Mouse (Mus musculus) neural tube, embryonic 12.5 days (tissue): ENCODE results near the gene Sec31a. TPM values are rescaled to one million over a fixed set of nuclear protein-coding genes. Genes with fewer than 3 reads are reported as not detected.
"Not testable (repeated sequence)": the region's sequence is repeated elsewhere in the genome, so short reads cannot be mapped to it uniquely, and the experiment has no call there.

Experiments used
- ATAC-seq: fragments of 200-750 bp; cut with Nextera tagmentation; 2 replicates; pipeline ENCODE4 v1.8.0; 2017; ENCODE audit warnings: low read depth, mild to moderate bottlenecking, moderate TSS enrichment, moderate library complexity; ENCODE audit not compliant: low FRiP score
- H3K27ac ChIP-seq: fragments of 300-500 bp; sonication (generic); 2 replicates; pipeline ENCODE4 v1.5.1; 2016
- H3K27me3 ChIP-seq: fragments of 300-500 bp; sonication (generic); replicated peaks from 2 replicates; pipeline ENCODE4 v1.6.1; 2016; ENCODE audit warnings: mild to moderate bottlenecking
- H3K36me3 ChIP-seq: fragments of 300-500 bp; sonication (generic); 2 replicates; pipeline ENCODE4 v1.6.1; 2016; ENCODE audit warnings: mild to moderate bottlenecking
- H3K4me1 ChIP-seq: fragments of 300-500 bp; sonication (generic); 2 replicates; pipeline ENCODE4 v1.6.1; 2016
- H3K4me2 ChIP-seq: fragments of 300-500 bp; sonication (generic); replicated peaks from 2 replicates; pipeline ENCODE4 v1.6.1; 2016; ENCODE audit warnings: mild to moderate bottlenecking
- H3K4me3 ChIP-seq: fragments of 300-500 bp; sonication (generic); 2 replicates; pipeline ENCODE4 v1.5.1; 2016
- H3K9ac ChIP-seq: fragments of 300-500 bp; sonication (generic); 2 replicates; pipeline ENCODE4 v1.6.1; 2016; ENCODE audit warnings: mild to moderate bottlenecking
- H3K9me3 ChIP-seq: fragments of 300-500 bp; sonication (generic); 2 replicates; pipeline ENCODE4 v1.6.1; 2016; ENCODE audit warnings: mild to moderate bottlenecking
- WGBS: fragments of 180-500 bp; shearing (Covaris S2); methylation state at CpG from one replicate; pipeline ENCODE4 v1.1.7; 2016; 5-methylcytosine and 5-hydroxymethylcytosine counted together
- polyA plus RNA-seq: library from polyadenylated mRNA; unstranded; fragments of >200 nt; fragmentation: Nextera tagmentation; extraction: Ambion mirVana; gene quantifications from 2 replicates; pipeline ENCODE4 v1.2.1, GENCODE M21; 2016

Gene Sec31a
- polyA plus RNA-seq, 1 experiment from 2014 or later = 112 TPM

DNA sequence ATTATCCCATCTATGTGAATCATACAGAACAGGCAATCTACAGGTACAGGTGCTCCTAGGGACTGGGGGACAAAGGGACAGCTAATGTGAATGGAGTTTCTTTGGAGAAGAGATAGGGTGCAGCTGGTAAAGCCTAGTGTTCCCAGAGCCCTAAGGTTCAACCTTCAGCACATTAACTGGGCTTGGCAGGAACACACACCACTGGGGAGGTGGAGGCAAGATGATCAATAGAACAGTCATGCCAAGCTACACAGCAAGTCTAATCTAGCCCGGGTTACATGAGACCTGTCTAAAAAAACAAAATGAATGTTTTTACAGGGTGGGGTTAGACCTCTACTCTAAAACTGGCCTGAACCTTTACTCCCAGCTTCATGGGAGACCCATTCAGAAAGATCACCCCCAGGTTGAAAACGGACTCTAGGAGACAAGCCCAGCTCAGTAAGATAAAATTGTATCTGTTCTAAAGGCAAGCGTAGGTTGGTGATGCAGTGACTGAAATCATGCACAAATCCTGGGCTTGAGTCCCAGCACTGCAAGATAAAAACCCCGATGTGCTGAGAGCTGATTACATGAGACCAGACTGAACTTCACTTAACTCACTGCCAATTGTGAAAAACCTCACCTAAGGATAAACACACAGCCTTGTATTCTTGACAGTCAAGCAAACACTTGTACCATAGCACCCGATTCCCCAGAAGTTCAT is 12.1 kb upstream of the Sec31a start:
- Histone ChIP-seq H3K4me1 (peaks cover 53% of the 10 kb centered on the region), H3K9me3 (no peaks in the 10 kb centered on the region), H3K27me3 (no peaks in the 10 kb centered on the region), H3K4me2 (peak overlapping the region; percentile 95), H3K4me3 (peak overlapping the region; percentile 76), H3K27ac (no peak overlapping the region), H3K36me3 (peaks cover 43% of the 10 kb centered on the region), H3K9ac (peak overlapping the region; percentile 89)
- no peak for ATAC-seq
- 20% methylated on average over 5 of the region's 5 CpGs for WGBS

DNA sequence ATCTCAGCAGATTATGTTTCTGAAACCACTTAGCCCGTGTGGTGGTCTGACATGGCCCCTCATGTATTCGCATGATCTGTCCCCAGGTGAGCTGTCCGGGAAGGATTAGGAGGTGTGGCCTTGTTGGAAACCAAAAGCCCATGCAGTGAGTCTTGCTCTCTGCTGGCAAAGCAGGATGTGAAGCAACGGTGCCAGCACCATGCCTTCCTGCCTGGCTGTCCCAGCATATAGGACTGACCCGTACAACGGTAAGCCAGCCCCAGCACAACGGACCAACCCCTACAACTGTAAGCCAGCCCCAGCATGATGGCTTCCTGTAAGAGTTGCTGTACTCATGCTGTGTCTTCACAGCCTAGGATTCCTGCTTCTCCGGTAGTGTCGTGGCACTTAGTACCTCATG is 11.2 kb upstream of the Sec31a start:
- peak overlapping the region; percentile 89 for H3K9ac ChIP-seq
- peak overlapping the region; percentile 76 for H3K4me3 ChIP-seq
- ATAC-seq = no peak
- 68% methylated on average over 9 of the region's 9 CpGs for WGBS
- H3K9me3 ChIP-seq = no peaks in the 10 kb centered on the region
- peaks cover 52% of the 10 kb centered on the region for H3K36me3 ChIP-seq
- no peak overlapping the region for H3K27ac ChIP-seq
- no peaks in the 10 kb centered on the region for H3K27me3 ChIP-seq
- H3K4me1 ChIP-seq = peaks cover 54% of the 10 kb centered on the region
- H3K4me2 ChIP-seq = peak overlapping the region; percentile 95

DNA sequence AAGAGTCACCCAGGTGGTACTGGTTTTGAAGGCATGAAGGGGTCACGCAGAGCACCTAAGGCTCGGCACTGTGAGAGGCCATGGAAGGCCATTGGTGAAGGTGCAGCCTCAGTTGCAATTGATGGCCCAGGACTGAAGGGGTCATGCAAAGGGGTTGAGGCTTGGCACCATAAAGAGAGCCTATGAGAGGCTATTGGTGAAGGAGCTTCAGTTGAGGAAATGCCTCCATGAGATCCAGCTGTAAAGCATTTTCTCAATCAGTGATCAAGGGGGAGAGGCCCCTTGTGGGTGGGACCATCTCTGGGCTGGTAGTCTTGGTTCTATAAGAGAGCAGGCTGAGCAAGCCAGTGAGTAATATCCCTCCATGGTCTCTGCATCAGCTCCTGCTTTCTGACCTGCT is 9.8 kb upstream of the Sec31a start:
- not testable (repeated sequence) for H3K4me3 ChIP-seq, H3K9me3 ChIP-seq, H3K4me2 ChIP-seq, ATAC-seq, H3K27ac ChIP-seq, H3K9ac ChIP-seq, H3K27me3 ChIP-seq
- WGBS = 90% methylated on average over 2 of the region's 2 CpGs
- peaks cover 65% of the 10 kb centered on the region for H3K36me3 ChIP-seq
- H3K4me1 ChIP-seq = peaks cover 52% of the 10 kb centered on the region

DNA sequence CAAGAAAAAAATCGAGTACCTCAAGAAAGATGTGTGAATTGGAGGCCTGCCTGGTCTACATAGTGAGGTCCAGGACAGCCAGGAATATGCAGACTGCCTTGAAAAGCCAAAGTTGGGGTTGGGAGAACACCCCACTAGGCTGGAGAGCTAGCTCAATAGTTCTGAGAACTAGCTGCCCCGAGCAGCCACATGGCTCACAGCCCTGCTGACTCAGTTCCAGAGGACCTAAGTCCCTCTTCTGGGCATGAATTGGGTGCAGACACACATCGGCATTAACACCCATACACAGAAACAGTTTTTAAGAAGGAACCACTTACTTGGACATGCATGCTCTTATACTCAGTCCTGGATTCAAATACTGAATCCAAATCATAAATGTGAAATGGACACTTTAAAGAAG is 8.2 kb upstream of the Sec31a start:
- ATAC-seq = no peak
- Histone ChIP-seq H3K4me2 (peak overlapping the region; percentile 15), H3K27ac (no peak overlapping the region), H3K27me3 (no peaks in the 10 kb centered on the region), H3K36me3 (peaks cover 79% of the 10 kb centered on the region), H3K4me3 (no peak overlapping the region), H3K9ac (no peak overlapping the region), H3K9me3 (no peaks in the 10 kb centered on the region), H3K4me1 (peaks cover 43% of the 10 kb centered on the region)
- WGBS = 91% methylated on average over 3 of the region's 3 CpGs

DNA sequence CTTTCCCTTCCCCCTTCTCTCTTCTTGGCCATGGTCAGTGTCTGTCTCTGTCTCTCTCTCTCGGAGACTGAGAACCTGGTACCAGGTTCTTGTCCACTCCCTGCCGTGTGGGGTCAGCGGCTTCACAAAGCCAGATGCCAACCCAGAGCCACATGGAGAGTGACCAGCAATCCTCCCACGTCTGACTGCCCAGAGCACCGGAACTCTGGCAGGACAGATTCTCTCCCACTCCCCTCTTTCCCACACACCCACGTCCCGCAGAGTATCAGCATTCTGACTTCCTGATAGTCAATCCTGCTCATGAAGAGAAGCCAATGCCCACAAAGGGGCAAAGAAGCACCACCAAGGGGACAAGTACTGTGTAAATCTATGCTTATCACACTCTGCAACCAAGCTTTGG is 7.6 kb upstream of the Sec31a start:
- ATAC-seq = no peak
- no peaks in the 10 kb centered on the region for H3K9me3 ChIP-seq
- H3K4me1 ChIP-seq = peaks cover 43% of the 10 kb centered on the region
- peaks cover 85% of the 10 kb centered on the region for H3K36me3 ChIP-seq
- no peak overlapping the region for H3K4me3 ChIP-seq
- no peak overlapping the region for H3K27ac ChIP-seq
- H3K4me2 ChIP-seq = peak overlapping the region; percentile 18; the same call in 1 of the 2 replicates
- H3K9ac ChIP-seq = no peak overlapping the region
- no peaks in the 10 kb centered on the region for H3K27me3 ChIP-seq
- WGBS = 82% methylated on average over 7 of the region's 7 CpGs

DNA sequence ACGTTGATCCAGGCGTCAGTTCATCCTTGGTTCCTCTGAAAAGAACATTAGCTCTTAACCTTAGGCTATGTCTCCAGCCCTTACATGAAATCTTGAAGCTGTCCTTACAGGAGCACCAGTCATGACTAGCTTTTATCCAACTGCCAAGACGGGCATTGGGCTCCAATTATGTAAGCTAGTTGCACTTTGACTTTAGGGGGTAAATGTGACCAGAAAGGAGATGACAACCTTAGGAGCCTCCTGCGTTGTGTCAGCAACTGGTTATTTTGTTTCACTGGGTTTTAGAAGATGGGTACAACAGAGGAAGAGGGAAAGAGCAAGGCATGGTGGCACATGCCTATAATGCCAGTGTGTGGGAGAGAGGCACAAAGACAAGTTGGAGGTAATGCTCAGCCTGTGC is 2.8 kb upstream of the Sec31a start:
- Histone ChIP-seq H3K27ac (0 out of 2 replicates have a peak overlapping the region, but pooled peaks have one; percentile 5), H3K9ac (no peak overlapping the region), H3K36me3 (peaks cover 57% of the 10 kb centered on the region), H3K4me3 (no peak overlapping the region), H3K4me2 (no peak overlapping the region), H3K4me1 (peaks cover 18% of the 10 kb centered on the region), H3K9me3 (no peaks in the 10 kb centered on the region), H3K27me3 (no peaks in the 10 kb centered on the region)
- ATAC-seq = no peak
- 76% methylated on average over 4 of the region's 4 CpGs for WGBS

DNA sequence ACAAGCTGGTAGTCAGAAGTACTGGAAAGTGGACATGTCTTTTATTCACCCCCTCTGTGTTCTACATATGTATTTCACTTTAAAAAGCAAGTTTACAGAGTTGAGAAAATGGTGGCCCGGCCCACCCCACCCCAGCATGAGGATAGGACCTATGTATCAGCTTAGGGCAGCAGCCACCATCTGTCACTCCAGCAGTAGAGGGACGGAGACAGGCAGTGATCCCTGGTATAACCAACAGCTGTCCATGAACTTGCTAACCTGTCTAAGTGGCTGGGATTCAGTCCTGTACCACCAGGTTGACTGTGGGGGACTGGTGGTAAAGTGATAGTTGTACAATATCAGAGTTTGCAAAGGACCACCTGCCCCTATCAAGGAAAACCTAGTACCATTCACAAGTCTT is 2.0 kb upstream of the Sec31a start:
- H3K36me3 ChIP-seq = peaks cover 49% of the 10 kb centered on the region
- ATAC-seq = no peak
- H3K4me3 ChIP-seq = no peak overlapping the region
- 82% methylated on average over 2 of the region's 2 CpGs for whole genome bisulfite sequencing
- no peaks in the 10 kb centered on the region for H3K27me3 ChIP-seq
- peaks cover 15% of the 10 kb centered on the region for H3K4me1 ChIP-seq
- H3K27ac ChIP-seq = no peak overlapping the region
- H3K9me3 ChIP-seq = no peaks in the 10 kb centered on the region
- no peak overlapping the region for H3K4me2 ChIP-seq
- no peak overlapping the region for H3K9ac ChIP-seq

DNA sequence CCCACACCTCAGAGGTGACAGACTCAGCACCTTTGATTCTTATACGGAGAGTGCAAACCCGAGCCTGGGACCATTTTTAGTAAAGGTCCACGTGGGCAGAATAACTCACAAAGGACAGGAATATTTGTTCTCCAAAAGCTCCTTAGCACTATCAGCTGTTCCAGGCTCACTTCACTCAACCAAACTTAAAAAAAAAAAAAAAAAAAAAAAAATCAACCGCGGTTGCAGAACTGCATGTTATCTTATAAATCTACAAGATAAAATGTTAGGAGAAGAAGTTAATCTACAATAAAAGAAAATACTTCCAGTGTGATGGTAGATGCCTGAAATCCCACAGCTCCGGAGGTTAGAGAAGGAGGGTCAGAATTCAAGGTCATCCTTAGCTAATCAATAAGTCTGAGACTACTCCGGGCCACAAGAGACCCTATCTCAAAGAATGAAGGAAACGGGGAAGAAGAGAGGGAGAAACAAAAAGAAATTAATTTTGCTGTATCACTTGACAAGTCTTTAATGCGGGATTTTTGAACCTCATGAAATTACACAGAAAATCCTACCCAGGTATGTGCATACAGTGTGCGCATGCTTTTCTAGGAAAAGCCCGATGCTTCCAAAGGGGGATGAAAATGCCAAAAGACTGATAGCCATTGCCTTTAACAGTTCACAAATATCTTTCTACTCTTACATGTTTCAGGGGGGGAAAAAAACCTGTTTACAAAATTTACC is 1.4 kb downstream of the Sec31a start:
- H3K27ac ChIP-seq = no peak overlapping the region
- peaks cover 15% of the 10 kb centered on the region for H3K4me1 ChIP-seq
- no peaks in the 10 kb centered on the region for H3K9me3 ChIP-seq
- WGBS = 72% methylated on average over 11 of the region's 11 CpGs
- H3K27me3 ChIP-seq = no peaks in the 10 kb centered on the region
- 0 out of 2 replicates have a peak overlapping the region, but pooled peaks have one; percentile 21 for H3K9ac ChIP-seq
- ATAC-seq = no peak
- no peak overlapping the region for H3K4me3 ChIP-seq
- H3K4me2 ChIP-seq = peak overlapping the region; percentile 69
- peaks cover 17% of the 10 kb centered on the region for H3K36me3 ChIP-seq

DNA sequence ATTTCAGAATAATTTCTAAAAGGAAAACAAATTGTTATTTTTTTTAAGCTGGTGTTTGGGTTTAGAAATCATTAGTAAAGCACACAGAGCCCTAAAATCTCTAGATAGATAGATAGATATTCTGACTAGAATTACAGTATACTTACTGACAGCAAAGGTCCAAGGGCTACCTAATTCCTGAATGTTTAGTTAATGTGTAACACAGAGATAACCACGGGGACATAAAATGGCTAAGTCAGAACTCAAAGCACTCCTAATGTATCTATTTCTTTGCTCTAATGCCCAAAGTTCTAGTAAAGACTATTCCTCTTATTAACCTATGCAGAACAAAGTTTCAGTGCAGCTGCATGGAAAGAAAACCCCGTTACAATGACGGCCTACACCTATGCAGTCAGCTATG is 3.1 kb downstream of the Sec31a start:
- Histone ChIP-seq H3K4me2 (no peak overlapping the region), H3K4me1 (peaks cover 15% of the 10 kb centered on the region), H3K36me3 (no peaks in the 10 kb centered on the region), H3K27ac (no peak overlapping the region), H3K9ac (no peak overlapping the region), H3K27me3 (no peaks in the 10 kb centered on the region), H3K9me3 (no peaks in the 10 kb centered on the region), H3K4me3 (no peak overlapping the region)
- 82% methylated on average over 3 of the region's 3 CpGs for WGBS
- ATAC-seq = no peak

DNA sequence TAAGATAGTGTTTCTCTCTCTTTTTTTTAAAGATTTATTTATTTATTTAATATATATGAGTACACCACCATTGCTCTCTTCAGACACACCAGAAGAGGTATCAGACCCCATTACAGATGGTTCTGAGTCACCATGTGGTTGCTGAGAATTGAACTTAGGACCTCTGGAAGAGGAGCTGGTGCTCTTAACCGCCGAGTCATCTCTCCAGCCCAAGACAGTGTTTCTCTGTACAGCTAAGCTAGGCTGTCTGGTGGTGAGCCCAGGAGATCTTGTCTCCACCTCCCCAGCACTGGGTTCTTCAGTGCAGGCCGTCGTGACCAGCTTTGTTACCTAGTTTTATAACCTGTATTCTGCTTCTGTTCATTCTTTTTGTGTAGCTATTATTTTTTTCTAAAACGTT is 5.8 kb downstream of the Sec31a start:
- H3K4me3 ChIP-seq = no peak overlapping the region
- no peak overlapping the region for H3K9ac ChIP-seq
- H3K4me2 ChIP-seq = no peak overlapping the region
- no peaks in the 10 kb centered on the region for H3K9me3 ChIP-seq
- no peak for ATAC-seq
- peaks cover 11% of the 10 kb centered on the region for H3K4me1 ChIP-seq
- no peaks in the 10 kb centered on the region for H3K27me3 ChIP-seq
- 89% methylated on average over 5 of the region's 5 CpGs for WGBS
- H3K36me3 ChIP-seq = peaks cover 15% of the 10 kb centered on the region; the same call in 1 of the 2 replicates
- H3K27ac ChIP-seq = no peak overlapping the region

DNA sequence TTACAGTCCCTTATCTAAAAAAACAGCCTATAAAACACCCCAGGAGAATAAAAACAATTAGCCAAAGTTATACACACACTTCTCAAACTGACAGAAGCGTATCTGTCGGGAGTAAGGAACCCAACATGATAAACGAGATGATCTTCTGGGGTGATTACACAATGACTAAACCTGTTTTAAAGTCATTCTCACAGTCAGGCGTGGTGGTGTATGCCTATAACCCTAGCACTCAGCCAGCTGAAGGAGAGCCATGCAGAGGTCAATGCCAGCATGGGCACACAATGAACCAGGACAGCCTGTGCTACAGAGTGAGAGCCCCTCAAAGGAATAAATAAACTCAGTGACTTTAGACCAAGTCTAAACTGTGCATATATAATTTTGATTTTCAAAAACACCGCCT is 7.5 kb downstream of the Sec31a start:
- ATAC-seq = no peak
- Histone ChIP-seq H3K27ac (no peak overlapping the region), H3K27me3 (no peaks in the 10 kb centered on the region), H3K36me3 (peaks cover 27% of the 10 kb centered on the region), H3K4me1 (peaks cover 2% of the 10 kb centered on the region; the same call in 1 of the 2 replicates), H3K4me2 (no peak overlapping the region), H3K4me3 (no peak overlapping the region), H3K9me3 (no peaks in the 10 kb centered on the region), H3K9ac (no peak overlapping the region)
- WGBS = 84% methylated on average over 5 of the region's 5 CpGs

DNA sequence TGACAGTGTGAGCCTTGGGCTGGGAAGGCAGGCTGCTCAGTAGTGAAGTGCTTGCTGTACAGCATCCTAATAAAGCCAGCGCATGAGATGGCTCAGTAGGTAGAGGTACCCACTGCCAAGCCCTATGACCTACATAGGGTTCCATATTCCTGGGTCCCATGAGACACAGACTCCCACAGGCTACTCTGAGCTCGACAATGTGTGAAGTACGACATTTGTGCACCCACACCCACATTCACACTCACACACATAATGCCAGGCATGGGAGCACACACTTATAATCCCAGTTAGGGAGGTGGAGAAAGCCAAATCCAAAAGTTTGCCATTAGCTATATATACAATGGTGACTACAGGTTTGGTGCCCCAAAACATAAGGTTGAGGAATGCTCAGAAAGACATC is 19.3 kb downstream of the Sec31a start:
- Histone ChIP-seq H3K36me3 (peaks cover 75% of the 10 kb centered on the region), H3K4me1 (no peaks in the 10 kb centered on the region), H3K27me3 (no peaks in the 10 kb centered on the region), H3K4me3 (no peak overlapping the region), H3K4me2 (no peak overlapping the region), H3K9ac (no peak overlapping the region), H3K9me3 (no peaks in the 10 kb centered on the region), H3K27ac (no peak overlapping the region)
- no peak for ATAC-seq
- WGBS = 96% methylated on average over 3 of the region's 3 CpGs
